Mouse (Mus musculus): ENCODE results near the gene Crispld2. TPM values are rescaled to one million over a fixed set of nuclear protein-coding genes. Genes with fewer than 3 reads are reported as not detected.

Gene Crispld2
- polyA plus RNA-seq, 2 experiments = 3.9 to 7.5 TPM

DNA sequence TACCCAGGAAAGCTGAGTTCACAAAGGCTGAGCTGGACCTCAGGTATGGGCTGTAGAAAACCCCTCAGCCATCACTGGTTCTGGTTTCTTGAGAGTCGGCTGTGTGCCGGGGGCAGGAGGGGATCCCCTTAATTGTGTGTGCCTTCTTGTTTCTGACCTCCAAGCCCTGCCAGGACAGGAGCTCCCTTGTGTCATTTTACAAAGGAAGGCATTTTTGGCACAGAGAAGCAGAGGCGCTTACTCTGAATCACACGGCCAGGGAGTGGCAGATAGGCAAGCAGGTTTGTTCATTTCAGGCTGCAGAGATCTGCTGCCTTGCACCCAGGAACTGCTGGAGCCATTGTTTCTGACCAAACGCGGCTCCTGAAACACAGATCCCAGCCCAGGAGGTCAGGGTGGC, 83.1 kb downstream of the Crispld2 start:
- Histone ChIP-seq H3K4me2 (replicated peaks; ENCODE audit: low read depth, low read length, severe bottlenecking) (no peak overlapping the region), H3K36me3 (ENCODE audit: control insufficient read depth, insufficient read depth, low read length) (peaks cover 4% of the 10 kb centered on the region; the same call in 1 of the 2 replicates), H3K27ac (replicated peaks; ENCODE audit: low read depth, low read length) (no peak overlapping the region), H3K4me3 (replicated peaks; ENCODE audit: low read length) (no peak overlapping the region), H3K4me1 (ENCODE audit: control insufficient read depth, insufficient read depth, low read length) (peaks cover 8% of the 10 kb centered on the region; the same call in 1 of the 2 replicates), H3K9ac (ENCODE audit: low read depth, low read length, severe bottlenecking) (no peak overlapping the region), H3K9me3 (ENCODE audit: control insufficient read depth, low read length) (no peaks in the 10 kb centered on the region), H3K27me3 (ENCODE audit: control insufficient read depth, insufficient read depth, low read length) (no peaks in the 10 kb centered on the region)
- DNase-seq (ENCODE audit: low spot score) (no peak), ATAC-seq (ENCODE audit: low FRiP score, low read depth) (no peak)
- no peak for TF ChIP-seq POLR2A (IDR thresholded peaks at IDR 0.05; ENCODE audit: borderline replicate concordance, extremely low read depth, insufficient read depth, insufficient read length)
- WGBS = 61% methylated on average over 6 of the region's 6 CpGs

DNA sequence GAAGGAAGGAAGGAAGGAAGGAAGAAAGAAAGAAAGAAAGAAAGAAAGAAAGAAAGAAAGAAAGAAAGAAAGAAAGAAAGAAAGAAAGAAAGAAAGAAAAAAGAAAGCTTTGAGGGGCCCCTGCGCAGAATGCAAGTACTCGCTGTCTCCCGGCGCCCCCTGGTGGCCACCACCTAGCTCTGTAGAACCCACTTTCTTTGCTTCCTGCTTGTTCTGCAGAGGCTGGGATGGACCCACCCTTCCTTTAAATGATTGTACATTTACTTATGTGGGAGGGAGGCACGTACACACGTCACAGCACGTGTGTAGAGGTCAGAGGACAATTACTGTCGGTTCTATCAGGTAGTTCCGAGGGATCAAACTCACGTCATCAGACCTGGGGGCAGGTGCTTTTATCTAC, 85.8 kb downstream of the Crispld2 start:
- Histone ChIP-seq H3K9me3 (ENCODE audit: control insufficient read depth, low read length) (no peaks in the 10 kb centered on the region), H3K27ac (replicated peaks; ENCODE audit: low read depth, low read length) (no peak overlapping the region), H3K27me3 (ENCODE audit: control insufficient read depth, insufficient read depth, low read length) (no peaks in the 10 kb centered on the region), H3K4me3 (replicated peaks; ENCODE audit: low read length) (no peak overlapping the region), H3K36me3 (ENCODE audit: control insufficient read depth, insufficient read depth, low read length) (peaks cover 31% of the 10 kb centered on the region), H3K4me2 (replicated peaks; ENCODE audit: low read depth, low read length, severe bottlenecking) (no peak overlapping the region), H3K4me1 (ENCODE audit: control insufficient read depth, insufficient read depth, low read length) (peaks cover 3% of the 10 kb centered on the region; the same call in 1 of the 2 replicates), H3K9ac (ENCODE audit: low read depth, low read length, severe bottlenecking) (no peak overlapping the region)
- no peak for TF ChIP-seq POLR2A (IDR thresholded peaks at IDR 0.05; ENCODE audit: borderline replicate concordance, extremely low read depth, insufficient read depth, insufficient read length)
- DNase-seq (ENCODE audit: low spot score) (peak; percentile 80), ATAC-seq (ENCODE audit: low FRiP score, low read depth) (peak; percentile 62; the same call in 1 of the 2 replicates)
- WGBS = 12% methylated on average over 10 of the region's 10 CpGs

- no peak for DNase-seq (ENCODE audit: low spot score)
- H3K4me2 ChIP-seq (replicated peaks; ENCODE audit: low read depth, low read length, severe bottlenecking) = no peak overlapping the region
- no peak for ATAC-seq (ENCODE audit: low FRiP score, low read depth)
- WGBS = 61% methylated on average over 5 of the region's 5 CpGs
- peaks cover 39% of the 10 kb centered on the region for H3K36me3 ChIP-seq (ENCODE audit: control insufficient read depth, insufficient read depth, low read length)
- no peaks in the 10 kb centered on the region for H3K27me3 ChIP-seq (ENCODE audit: control insufficient read depth, insufficient read depth, low read length)
- no peaks in the 10 kb centered on the region for H3K9me3 ChIP-seq (ENCODE audit: control insufficient read depth, low read length)
- no peak overlapping the region for H3K9ac ChIP-seq (ENCODE audit: low read depth, low read length, severe bottlenecking)
- no peak overlapping the region for H3K27ac ChIP-seq (replicated peaks; ENCODE audit: low read depth, low read length)
- no peak for TF ChIP-seq POLR2A (IDR thresholded peaks at IDR 0.05; ENCODE audit: borderline replicate concordance, extremely low read depth, insufficient read depth, insufficient read length)
- no peak overlapping the region for H3K4me3 ChIP-seq (replicated peaks; ENCODE audit: low read length)
- no peaks in the 10 kb centered on the region for H3K4me1 ChIP-seq (ENCODE audit: control insufficient read depth, insufficient read depth, low read length)
Observed at GRCm38 (mm10) chr8:120079361-120079760, 87.1 kb downstream of the Crispld2 start.

DNA sequence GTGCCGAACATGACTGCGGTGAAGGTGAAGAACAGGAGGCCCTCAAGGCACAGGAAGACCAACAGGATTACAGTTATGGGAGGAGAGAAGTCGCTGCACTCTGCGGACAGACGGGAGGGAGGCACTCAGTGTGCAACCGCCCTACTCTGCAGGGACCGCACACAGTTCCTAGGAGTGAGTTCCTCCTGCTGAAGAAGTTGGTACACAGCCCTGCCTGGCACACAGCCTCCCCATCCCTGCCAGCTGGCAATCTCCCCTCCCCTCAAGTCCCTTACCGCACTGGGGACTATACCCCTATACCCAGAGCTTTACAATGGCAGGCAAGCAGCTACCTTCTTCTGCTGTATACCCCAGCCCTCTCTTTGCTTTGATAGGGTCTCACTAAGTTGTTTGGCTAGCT, 91.0 kb downstream of the Crispld2 start:
- Histone ChIP-seq H3K4me2 (replicated peaks; ENCODE audit: low read depth, low read length, severe bottlenecking) (no peak overlapping the region), H3K9ac (ENCODE audit: low read depth, low read length, severe bottlenecking) (no peak overlapping the region), H3K9me3 (ENCODE audit: control insufficient read depth, low read length) (no peaks in the 10 kb centered on the region), H3K36me3 (ENCODE audit: control insufficient read depth, insufficient read depth, low read length) (peaks cover 74% of the 10 kb centered on the region), H3K4me3 (replicated peaks; ENCODE audit: low read length) (no peak overlapping the region), H3K4me1 (ENCODE audit: control insufficient read depth, insufficient read depth, low read length) (no peaks in the 10 kb centered on the region), H3K27ac (replicated peaks; ENCODE audit: low read depth, low read length) (no peak overlapping the region), H3K27me3 (ENCODE audit: control insufficient read depth, insufficient read depth, low read length) (no peaks in the 10 kb centered on the region)
- 87% methylated on average over 8 of the region's 8 CpGs for WGBS
- TF ChIP-seq POLR2A (IDR thresholded peaks at IDR 0.05; ENCODE audit: borderline replicate concordance, extremely low read depth, insufficient read depth, insufficient read length) = no peak
- DNase-seq (ENCODE audit: low spot score) (no peak), ATAC-seq (ENCODE audit: low FRiP score, low read depth) (no peak)

DNA sequence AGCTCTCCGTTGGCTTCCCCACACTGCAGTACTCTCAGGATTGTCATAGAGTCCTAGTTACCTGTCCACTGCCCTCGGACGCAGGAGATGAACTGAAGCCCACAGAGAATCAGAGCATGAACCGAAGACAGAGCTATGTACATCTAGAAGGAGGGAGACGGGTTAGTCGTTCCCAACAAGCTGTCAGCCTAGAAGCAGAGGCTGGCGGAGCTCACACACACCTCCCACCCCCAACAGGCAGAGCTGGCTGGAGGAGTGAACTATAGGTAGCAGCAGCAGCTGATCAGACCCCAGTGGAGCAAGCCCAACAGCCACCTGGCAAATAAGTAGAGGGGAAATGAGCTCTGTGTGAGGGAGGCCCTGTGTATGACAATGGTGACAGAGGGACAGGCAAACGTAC, 92.5 kb downstream of the Crispld2 start:
- no peak overlapping the region for H3K4me2 ChIP-seq (replicated peaks; ENCODE audit: low read depth, low read length, severe bottlenecking)
- DNase-seq (ENCODE audit: low spot score) = no peak
- H3K27me3 ChIP-seq (ENCODE audit: control insufficient read depth, insufficient read depth, low read length) = no peaks in the 10 kb centered on the region
- no peak overlapping the region for H3K9ac ChIP-seq (ENCODE audit: low read depth, low read length, severe bottlenecking)
- H3K4me3 ChIP-seq (replicated peaks; ENCODE audit: low read length) = no peak overlapping the region
- no peaks in the 10 kb centered on the region for H3K9me3 ChIP-seq (ENCODE audit: control insufficient read depth, low read length)
- H3K4me1 ChIP-seq (ENCODE audit: control insufficient read depth, insufficient read depth, low read length) = no peaks in the 10 kb centered on the region
- 83% methylated on average over 8 of the region's 8 CpGs for WGBS
- peaks cover 80% of the 10 kb centered on the region for H3K36me3 ChIP-seq (ENCODE audit: control insufficient read depth, insufficient read depth, low read length)
- no peak for TF ChIP-seq POLR2A (IDR thresholded peaks at IDR 0.05; ENCODE audit: borderline replicate concordance, extremely low read depth, insufficient read depth, insufficient read length)
- no peak for ATAC-seq (ENCODE audit: low FRiP score, low read depth)
- H3K27ac ChIP-seq (replicated peaks; ENCODE audit: low read depth, low read length) = no peak overlapping the region

- TF ChIP-seq POLR2A (IDR thresholded peaks at IDR 0.05; ENCODE audit: borderline replicate concordance, extremely low read depth, insufficient read depth, insufficient read length) = no peak
- DNase-seq (ENCODE audit: low spot score) (no peak), ATAC-seq (ENCODE audit: low FRiP score, low read depth) (no peak)
- Histone ChIP-seq H3K4me2 (replicated peaks; ENCODE audit: low read depth, low read length, severe bottlenecking) (no peak overlapping the region), H3K27me3 (ENCODE audit: control insufficient read depth, insufficient read depth, low read length) (no peaks in the 10 kb centered on the region), H3K9ac (ENCODE audit: low read depth, low read length, severe bottlenecking) (no peak overlapping the region), H3K4me3 (replicated peaks; ENCODE audit: low read length) (no peak overlapping the region), H3K27ac (replicated peaks; ENCODE audit: low read depth, low read length) (no peak overlapping the region), H3K4me1 (ENCODE audit: control insufficient read depth, insufficient read depth, low read length) (no peaks in the 10 kb centered on the region), H3K36me3 (ENCODE audit: control insufficient read depth, insufficient read depth, low read length) (peaks cover 74% of the 10 kb centered on the region), H3K9me3 (ENCODE audit: control insufficient read depth, low read length) (no peaks in the 10 kb centered on the region)
- WGBS = 73% methylated on average over 7 of the region's 7 CpGs
Observed at GRCm38 (mm10) chr8:120089511-120089910, 97.3 kb downstream of the Crispld2 start.
